Mouse (Mus musculus) small intestine, adult 2 months (tissue): ENCODE measurements around the gene Rnf121. TPM values are rescaled to one million over a fixed set of nuclear protein-coding genes. Genes with fewer than 3 reads are reported as not detected.

Experiments used
- H3K27ac ChIP-seq: fragments of 200-500 bp; 2 replicates; pipeline ENCODE4 v1.5.1; 2012; ENCODE audit warnings: low read depth, low read length, control low read depth, inconsistent platforms; ENCODE audit not compliant: insufficient read depth
- H3K27me3 ChIP-seq: fragments of 200-500 bp; 2 replicates; pipeline ENCODE4 v1.6.1; 2012; ENCODE audit warnings: mild to moderate bottlenecking, moderate library complexity, low read length, inconsistent platforms; ENCODE audit not compliant: control insufficient read depth, insufficient read depth
- H3K36me3 ChIP-seq: fragments of 200-500 bp; 2 replicates; pipeline ENCODE4 v1.6.1; 2012; ENCODE audit warnings: mild to moderate bottlenecking, low read length, control low read depth, inconsistent platforms; ENCODE audit not compliant: control insufficient read depth, insufficient read depth
- H3K4me1 ChIP-seq: fragments of 200-500 bp; 2 replicates; pipeline ENCODE4 v1.6.1; 2012; ENCODE audit warnings: low read length, inconsistent platforms, mixed read lengths; ENCODE audit not compliant: control insufficient read depth, insufficient read depth, insufficient read length
- H3K4me3 ChIP-seq: fragments of 200-500 bp; 2 replicates; pipeline ENCODE4 v1.5.1; 2012; ENCODE audit warnings: low read depth, mild to moderate bottlenecking, control low read depth, inconsistent platforms, low read length, moderate library complexity
- CTCF ChIP-seq: fragments of 200-500 bp; IDR thresholded peaks from 2 replicates; pipeline ENCODE4 v1.5.1; 2012; ENCODE audit warnings: low read depth, mild to moderate bottlenecking, control low read depth, inconsistent platforms, low read length, moderate library complexity, mixed read lengths; ENCODE audit not compliant: insufficient replicate concordance, insufficient read length; ENCODE audit errors: extremely low read depth
- POLR2A ChIP-seq: fragments of 200-500 bp; IDR thresholded peaks from 2 replicates; pipeline ENCODE4 v1.6.1; 2012; ENCODE audit warnings: low read depth, mild to moderate bottlenecking, control low read depth, inconsistent platforms, low read length, moderate library complexity
- WGBS: fragments of 180-500 bp; shearing (Covaris S2); methylation state at CpG from one replicate; pipeline ENCODE4 v1.1.7; 2018; 5-methylcytosine and 5-hydroxymethylcytosine counted together
- polyA plus RNA-seq: library from polyadenylated mRNA; depleted of rRNA; stranded (reverse); fragments of >200 nt; gene quantifications from 2 replicates; pipeline ENCODE4 v1.2.3, GENCODE M21; 2012

The Rnf121 gene
- polyA plus RNA-seq, 1 experiment = 26.0 TPM

DNA sequence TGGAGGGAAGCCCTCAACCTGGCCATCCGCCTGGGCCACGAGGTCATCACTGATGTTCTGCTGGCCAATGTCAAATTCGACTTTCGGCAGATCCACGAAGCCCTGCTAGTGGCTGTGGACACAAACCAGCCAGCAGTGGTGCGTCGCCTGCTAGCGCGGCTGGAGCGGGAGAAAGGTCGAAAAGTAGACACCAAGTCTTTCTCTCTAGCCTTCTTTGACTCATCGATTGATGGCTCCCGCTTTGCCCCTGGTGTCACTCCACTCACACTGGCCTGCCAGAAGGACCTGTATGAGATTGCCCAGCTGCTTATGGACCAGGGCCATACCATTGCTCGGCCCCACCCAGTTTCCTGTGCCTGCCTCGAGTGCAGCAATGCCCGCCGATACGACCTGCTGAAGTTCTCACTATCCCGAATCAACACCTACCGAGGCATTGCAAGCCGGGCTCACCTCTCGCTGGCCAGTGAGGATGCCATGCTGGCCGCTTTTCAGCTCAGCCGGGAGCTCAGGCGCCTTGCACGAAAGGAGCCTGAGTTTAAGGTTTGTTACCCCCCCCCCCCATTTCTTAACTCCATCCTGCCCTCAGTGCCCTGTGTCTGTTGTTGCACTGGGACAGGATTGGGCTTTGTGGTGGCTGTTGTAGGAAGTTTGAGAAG, 18.9 kb upstream of the Rnf121 start:
- WGBS = 85% methylated on average over 26 of the region's 26 CpGs
- no peaks in the 10 kb centered on the region for H3K4me1 ChIP-seq
- TF ChIP-seq POLR2A = no peak
- TF ChIP-seq CTCF = no peak
- peaks cover 27% of the 10 kb centered on the region for H3K36me3 ChIP-seq
- H3K4me3 ChIP-seq = no peak overlapping the region
- H3K27me3 ChIP-seq = no peaks in the 10 kb centered on the region
- no peak overlapping the region for H3K27ac ChIP-seq

DNA sequence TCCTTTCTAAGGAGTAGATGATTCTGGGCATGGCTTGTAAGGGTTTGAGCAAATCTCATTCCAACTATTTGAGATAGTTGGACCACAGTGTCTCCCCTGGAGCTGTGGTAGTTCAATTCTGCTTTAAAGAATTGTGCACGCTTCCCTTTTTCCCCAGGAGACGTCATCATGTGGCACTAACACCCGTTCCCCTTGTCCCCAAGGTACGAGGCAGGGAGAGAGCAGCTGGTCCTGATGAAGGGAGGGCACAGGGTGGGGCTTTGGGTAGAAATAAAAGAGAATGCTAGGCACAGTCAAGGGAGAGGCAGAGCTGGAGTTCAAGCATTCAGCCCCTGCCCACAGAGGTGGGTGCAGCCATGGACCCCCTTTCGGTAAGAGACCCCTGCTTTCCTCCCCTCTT, 17.5 kb upstream of the Rnf121 start, which contains the start of gene Trpc2:
TSS of gene Trpc2 (plus strand) at position 301 of the 400 bp plus-strand sequence.
- TF ChIP-seq CTCF = no peak
- TF ChIP-seq POLR2A = no peak
- Histone ChIP-seq H3K4me3 (no peak within 1 kb of the TSS), H3K27ac (no peak within 1 kb of the TSS), H3K36me3 (peaks cover 31% of the 10 kb centered on the region), H3K4me1 (no peaks in the 10 kb centered on the region), H3K27me3 (no peaks in the 10 kb centered on the region)
- WGBS = 73% methylated on average over 5 of the region's 5 CpGs

DNA sequence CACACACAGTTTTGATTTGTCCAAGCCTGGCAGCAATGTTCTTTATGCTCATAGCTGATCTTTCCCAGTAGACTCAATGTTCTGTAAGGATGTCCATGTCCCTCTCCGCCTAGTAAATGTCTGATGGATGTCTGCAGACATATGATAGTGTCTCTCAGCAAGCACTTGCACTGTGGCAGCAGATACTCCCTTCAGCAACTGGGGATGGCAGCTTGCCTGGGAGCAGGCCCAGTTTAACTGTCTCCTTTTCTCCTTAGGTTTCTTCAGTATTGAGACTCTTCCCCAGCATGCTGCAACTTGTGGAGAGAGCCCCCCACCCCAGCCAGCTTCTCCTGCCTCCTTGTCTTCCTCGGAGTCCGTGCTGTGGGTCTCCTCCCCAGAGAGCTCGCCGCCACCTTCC, 16.5 kb upstream of the Rnf121 start:
- no peaks in the 10 kb centered on the region for H3K4me1 ChIP-seq
- TF ChIP-seq POLR2A = no peak
- TF ChIP-seq CTCF = no peak
- peaks cover 37% of the 10 kb centered on the region for H3K36me3 ChIP-seq
- 92% methylated on average over 5 of the region's 5 CpGs for WGBS
- no peak overlapping the region for H3K27ac ChIP-seq
- H3K4me3 ChIP-seq = no peak overlapping the region
- H3K27me3 ChIP-seq = no peaks in the 10 kb centered on the region

DNA sequence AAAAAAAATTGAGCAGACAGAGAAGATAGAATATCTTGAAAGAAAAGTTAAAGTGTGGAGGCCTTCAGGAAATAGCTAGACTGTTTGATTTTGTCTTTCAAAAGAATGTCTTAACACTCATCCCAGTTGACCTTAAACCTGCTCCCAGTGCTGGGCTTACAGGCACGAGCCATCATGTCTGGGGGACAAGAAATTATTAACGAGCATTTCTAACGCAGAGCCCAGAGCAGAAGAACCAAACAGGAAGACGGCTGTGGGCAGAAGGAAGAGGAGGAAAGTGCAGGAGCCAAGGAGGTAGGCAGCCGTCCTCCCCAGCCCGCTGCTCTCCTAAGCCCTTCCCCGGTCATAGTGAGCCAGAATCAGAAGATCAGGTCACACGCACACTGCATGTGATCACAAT, 15.0 kb upstream of the Rnf121 start:
- Histone ChIP-seq H3K27me3 (no peaks in the 10 kb centered on the region), H3K27ac (no peak overlapping the region), H3K4me3 (no peak overlapping the region), H3K4me1 (no peaks in the 10 kb centered on the region), H3K36me3 (peaks cover 42% of the 10 kb centered on the region)
- TF ChIP-seq POLR2A (no peak), CTCF (no peak)
- WGBS = 91% methylated on average over 8 of the region's 8 CpGs

DNA sequence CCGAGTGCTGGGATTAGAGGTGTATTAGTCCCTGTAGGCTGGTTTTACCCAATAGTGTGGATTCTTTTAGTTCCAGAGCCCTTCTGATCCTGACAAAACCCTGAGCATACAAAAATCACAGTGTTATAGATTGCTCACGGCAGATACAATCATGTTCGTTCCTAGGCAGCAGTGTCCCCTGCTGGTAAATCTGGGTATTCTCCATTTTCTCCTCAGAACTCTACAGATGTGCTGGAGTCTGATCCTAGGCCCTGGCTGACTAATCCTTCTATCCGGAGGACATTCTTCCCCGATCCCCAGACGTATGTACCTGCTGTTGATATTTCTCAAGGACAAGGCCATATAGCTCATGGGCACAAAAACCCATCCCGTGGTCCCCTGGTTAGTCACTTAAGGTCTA, 13.2 kb upstream of the Rnf121 start:
- H3K27me3 ChIP-seq = no peaks in the 10 kb centered on the region
- TF ChIP-seq POLR2A = no peak
- TF ChIP-seq CTCF = no peak
- H3K4me1 ChIP-seq = no peaks in the 10 kb centered on the region
- H3K4me3 ChIP-seq = no peak overlapping the region
- WGBS = 68% methylated on average over 7 of the region's 7 CpGs
- H3K27ac ChIP-seq = no peak overlapping the region
- H3K36me3 ChIP-seq = peaks cover 45% of the 10 kb centered on the region

DNA sequence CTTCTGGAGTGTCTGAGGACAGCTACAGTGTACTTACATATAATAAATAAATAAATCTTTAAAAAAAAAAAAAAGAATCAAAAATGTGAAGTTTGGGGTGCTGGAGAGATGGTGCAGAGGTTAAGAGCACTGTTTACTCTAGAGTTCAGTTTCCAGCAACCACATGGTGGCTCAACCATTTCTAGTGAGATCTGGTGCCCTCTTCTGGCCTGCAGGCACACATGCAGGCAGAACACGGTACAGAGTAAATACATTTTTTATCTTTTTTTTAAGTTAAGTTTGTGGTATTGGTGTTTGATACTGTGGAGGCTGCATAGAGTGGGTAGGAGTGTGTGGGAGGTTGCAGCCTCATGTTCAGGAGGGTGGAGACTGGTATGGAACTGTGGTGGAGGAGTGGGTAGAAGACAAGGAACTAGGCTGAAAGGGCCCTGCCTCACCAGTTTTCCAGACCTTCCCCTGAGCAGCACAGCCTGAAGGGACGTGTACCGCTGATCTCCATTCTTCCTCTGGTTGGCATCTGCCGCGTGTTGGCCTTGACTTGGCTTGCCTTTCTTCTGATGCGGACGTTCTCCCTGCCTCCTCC, 11.5 kb upstream of the Rnf121 start:
- Histone ChIP-seq H3K36me3 (peaks cover 46% of the 10 kb centered on the region), H3K27ac (no peak overlapping the region), H3K4me3 (no peak overlapping the region), H3K27me3 (no peaks in the 10 kb centered on the region), H3K4me1 (no peaks in the 10 kb centered on the region)
- WGBS = 80% methylated on average over 7 of the region's 7 CpGs
- no peak for TF ChIP-seq POLR2A
- TF ChIP-seq CTCF = peak; percentile 68; the same call in 1 of the 2 replicates

DNA sequence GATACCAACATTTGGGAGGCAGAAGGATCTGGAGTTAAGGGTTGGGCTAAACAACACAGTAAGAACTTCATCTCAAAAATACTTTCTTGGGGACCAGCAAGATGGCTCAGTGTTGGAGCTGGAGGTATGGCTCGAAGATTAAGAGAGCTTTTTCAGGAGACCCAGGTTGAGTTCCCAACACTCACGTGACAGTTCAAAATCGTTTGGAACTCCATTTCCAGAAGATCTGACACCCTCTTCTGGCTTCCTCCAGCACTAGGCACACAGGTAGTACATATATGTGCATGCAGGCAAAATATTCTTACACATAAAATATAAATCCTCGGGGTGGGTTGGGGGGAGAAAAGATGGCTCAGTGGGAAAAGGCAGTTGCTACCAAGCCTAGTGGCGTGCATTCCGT, 1.1 kb upstream of the Rnf121 start:
- H3K4me1 ChIP-seq = peaks cover 3% of the 10 kb centered on the region; the same call in 1 of the 2 replicates
- no peaks in the 10 kb centered on the region for H3K27me3 ChIP-seq
- no peak for TF ChIP-seq POLR2A
- TF ChIP-seq CTCF = no peak
- no peak overlapping the region for H3K27ac ChIP-seq
- WGBS = 46% methylated on average over 6 of the region's 6 CpGs
- no peaks in the 10 kb centered on the region for H3K36me3 ChIP-seq
- H3K4me3 ChIP-seq = no peak overlapping the region
